Mouse (Mus musculus): ENCODE data around the gene Tenm4. TPM values are rescaled to one million over a fixed set of nuclear protein-coding genes. Genes with fewer than 3 reads are reported as not detected.
A peak's percentile ranks its signal among the peaks of the same experiment; 100 is the strongest.

Tenm4 gene
- polyA plus RNA-seq, 2 experiments: 12.7 to 37.4 TPM

DNA sequence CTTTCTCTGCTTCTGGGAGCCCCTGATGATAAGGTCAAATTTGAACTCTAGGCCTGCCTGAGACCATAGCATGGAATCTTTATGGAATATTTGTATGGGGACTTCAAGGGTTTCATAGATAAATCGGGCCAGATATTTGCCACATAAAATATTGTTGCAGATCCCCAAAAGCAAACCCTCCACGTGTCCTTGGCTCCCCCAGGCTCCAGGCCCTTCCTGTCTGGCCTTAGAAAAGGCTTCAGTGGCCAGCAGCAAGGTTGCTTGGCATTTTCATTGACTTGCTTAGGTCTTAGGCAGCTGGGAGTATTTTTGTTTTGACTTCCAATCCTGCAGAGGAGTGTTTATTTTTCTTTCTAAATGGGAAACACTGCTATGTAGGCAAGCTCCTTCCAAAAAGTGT lies 477.6 kb downstream of the Tenm4 start:
- Histone ChIP-seq H3K9me3 (ENCODE audit: control insufficient read depth, low read length) (no peaks in the 10 kb centered on the region), H3K27ac (replicated peaks; ENCODE audit: low read depth, low read length) (no peak overlapping the region), H3K36me3 (ENCODE audit: control insufficient read depth, insufficient read depth, low read length) (no peaks in the 10 kb centered on the region), H3K4me2 (replicated peaks; ENCODE audit: low read depth, low read length, severe bottlenecking) (no peak overlapping the region), H3K9ac (ENCODE audit: low read depth, low read length, severe bottlenecking) (no peak overlapping the region), H3K4me3 (replicated peaks; ENCODE audit: low read length) (no peak overlapping the region), H3K4me1 (ENCODE audit: control insufficient read depth, insufficient read depth, low read length) (peaks cover 54% of the 10 kb centered on the region), H3K27me3 (ENCODE audit: control insufficient read depth, insufficient read depth, low read length) (no peaks in the 10 kb centered on the region)
- 54% methylated on average over 2 of the region's 2 CpGs for whole genome bisulfite sequencing
- no peak for TF ChIP-seq POLR2A (IDR thresholded peaks at IDR 0.05; ENCODE audit: borderline replicate concordance, extremely low read depth, insufficient read depth, insufficient read length)
- ATAC-seq (ENCODE audit: low FRiP score, low read depth): no peak
- DNase-seq (ENCODE audit: low spot score): no peak

DNA sequence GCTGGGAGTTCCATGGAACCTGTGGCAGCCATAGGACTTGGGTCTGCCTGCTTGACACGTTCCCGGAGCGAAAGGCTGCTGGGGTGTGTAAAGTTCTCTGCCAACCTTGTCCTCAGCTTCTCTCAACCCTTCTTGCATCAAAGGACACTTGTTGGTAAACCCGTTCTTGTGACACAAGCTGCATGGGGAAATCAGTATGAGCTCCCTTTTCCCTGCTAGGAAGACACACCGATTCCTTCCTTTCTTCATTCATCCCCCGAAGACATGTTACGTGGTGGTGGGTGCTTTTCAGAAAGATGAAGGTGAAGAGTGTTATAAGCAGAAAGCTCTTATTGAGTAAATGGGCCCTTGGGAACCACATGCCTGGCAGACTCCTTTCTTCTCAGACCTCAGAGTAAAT lies 478.1 kb downstream of the Tenm4 start:
- WGBS: 79% methylated on average over 7 of the region's 7 CpGs
- H3K9me3 ChIP-seq (ENCODE audit: control insufficient read depth, low read length): no peaks in the 10 kb centered on the region
- no peaks in the 10 kb centered on the region for H3K36me3 ChIP-seq (ENCODE audit: control insufficient read depth, insufficient read depth, low read length)
- no peak overlapping the region for H3K4me2 ChIP-seq (replicated peaks; ENCODE audit: low read depth, low read length, severe bottlenecking)
- peaks cover 50% of the 10 kb centered on the region for H3K4me1 ChIP-seq (ENCODE audit: control insufficient read depth, insufficient read depth, low read length)
- ATAC-seq (ENCODE audit: low FRiP score, low read depth): no peak
- H3K27ac ChIP-seq (replicated peaks; ENCODE audit: low read depth, low read length): no peak overlapping the region
- H3K4me3 ChIP-seq (replicated peaks; ENCODE audit: low read length): no peak overlapping the region
- H3K9ac ChIP-seq (ENCODE audit: low read depth, low read length, severe bottlenecking): no peak overlapping the region
- TF ChIP-seq POLR2A (IDR thresholded peaks at IDR 0.05; ENCODE audit: borderline replicate concordance, extremely low read depth, insufficient read depth, insufficient read length): no peak
- H3K27me3 ChIP-seq (ENCODE audit: control insufficient read depth, insufficient read depth, low read length): no peaks in the 10 kb centered on the region
- no peak for DNase-seq (ENCODE audit: low spot score)

DNA sequence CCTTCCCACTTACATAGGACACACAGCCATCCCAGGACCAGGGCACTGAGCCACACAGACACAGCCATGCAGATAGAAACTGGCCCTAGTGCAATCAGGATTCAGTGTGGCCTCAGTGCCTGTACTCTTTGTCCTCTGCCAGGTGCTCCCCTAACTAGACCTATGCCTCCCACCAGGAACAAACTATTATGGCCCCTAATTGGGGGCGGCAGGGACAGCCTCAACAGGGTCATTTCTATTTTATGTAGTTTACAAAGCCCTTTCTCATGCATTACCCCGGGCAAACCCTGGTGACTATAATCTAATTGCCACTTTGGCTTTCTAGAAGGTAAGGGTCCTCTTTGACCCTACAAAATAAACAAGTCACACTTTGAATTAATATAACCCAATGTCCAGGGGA lies 479.4 kb downstream of the Tenm4 start:
- no peaks in the 10 kb centered on the region for H3K27me3 ChIP-seq (ENCODE audit: control insufficient read depth, insufficient read depth, low read length)
- no peak overlapping the region for H3K27ac ChIP-seq (replicated peaks; ENCODE audit: low read depth, low read length)
- no peak overlapping the region for H3K4me3 ChIP-seq (replicated peaks; ENCODE audit: low read length)
- H3K36me3 ChIP-seq (ENCODE audit: control insufficient read depth, insufficient read depth, low read length): no peaks in the 10 kb centered on the region
- DNase-seq (ENCODE audit: low spot score) (no peak), ATAC-seq (ENCODE audit: low FRiP score, low read depth) (no peak)
- 19% methylated on average over 2 of the region's 2 CpGs for WGBS
- H3K9ac ChIP-seq (ENCODE audit: low read depth, low read length, severe bottlenecking): no peak overlapping the region
- H3K4me1 ChIP-seq (ENCODE audit: control insufficient read depth, insufficient read depth, low read length): peaks cover 46% of the 10 kb centered on the region
- TF ChIP-seq POLR2A (IDR thresholded peaks at IDR 0.05; ENCODE audit: borderline replicate concordance, extremely low read depth, insufficient read depth, insufficient read length): no peak
- H3K4me2 ChIP-seq (replicated peaks; ENCODE audit: low read depth, low read length, severe bottlenecking): no peak overlapping the region
- no peaks in the 10 kb centered on the region for H3K9me3 ChIP-seq (ENCODE audit: control insufficient read depth, low read length)

- Histone ChIP-seq H3K9me3 (ENCODE audit: control insufficient read depth, low read length) (no peaks in the 10 kb centered on the region), H3K4me2 (replicated peaks; ENCODE audit: low read depth, low read length, severe bottlenecking) (no peak overlapping the region), H3K27me3 (ENCODE audit: control insufficient read depth, insufficient read depth, low read length) (no peaks in the 10 kb centered on the region), H3K4me3 (replicated peaks; ENCODE audit: low read length) (no peak overlapping the region), H3K36me3 (ENCODE audit: control insufficient read depth, insufficient read depth, low read length) (no peaks in the 10 kb centered on the region), H3K9ac (ENCODE audit: low read depth, low read length, severe bottlenecking) (peak overlapping the region; percentile 8; the same call in 1 of the 2 replicates), H3K27ac (replicated peaks; ENCODE audit: low read depth, low read length) (0 out of 2 replicates have a peak overlapping the region, but pooled peaks have one; percentile 6), H3K4me1 (ENCODE audit: control insufficient read depth, insufficient read depth, low read length) (peaks cover 44% of the 10 kb centered on the region)
- ATAC-seq (ENCODE audit: low FRiP score, low read depth): no peak
- TF ChIP-seq POLR2A (IDR thresholded peaks at IDR 0.05; ENCODE audit: borderline replicate concordance, extremely low read depth, insufficient read depth, insufficient read length): no peak
- no peak for DNase-seq (ENCODE audit: low spot score)
- WGBS: 14% methylated on average over 6 of the region's 6 CpGs
Observed at GRCm38 (mm10) chr7:96651055-96651454, 480.0 kb downstream of the Tenm4 start.

GRCm38 (mm10) chr7:96651626-96652341 lies 480.7 kb downstream of the Tenm4 start:
- peak overlapping the region; percentile 8; the same call in 1 of the 2 replicates for H3K9ac ChIP-seq (ENCODE audit: low read depth, low read length, severe bottlenecking)
- H3K4me3 ChIP-seq (replicated peaks; ENCODE audit: low read length): no peak overlapping the region
- no peak for TF ChIP-seq POLR2A (IDR thresholded peaks at IDR 0.05; ENCODE audit: borderline replicate concordance, extremely low read depth, insufficient read depth, insufficient read length)
- H3K27me3 ChIP-seq (ENCODE audit: control insufficient read depth, insufficient read depth, low read length): no peaks in the 10 kb centered on the region
- no peak overlapping the region for H3K4me2 ChIP-seq (replicated peaks; ENCODE audit: low read depth, low read length, severe bottlenecking)
- no peaks in the 10 kb centered on the region for H3K9me3 ChIP-seq (ENCODE audit: control insufficient read depth, low read length)
- H3K27ac ChIP-seq (replicated peaks; ENCODE audit: low read depth, low read length): peak overlapping the region; percentile 11; the same call in 1 of the 2 replicates
- no peak for ATAC-seq (ENCODE audit: low FRiP score, low read depth)
- DNase-seq (ENCODE audit: low spot score): no peak
- H3K36me3 ChIP-seq (ENCODE audit: control insufficient read depth, insufficient read depth, low read length): no peaks in the 10 kb centered on the region
- WGBS: 13% methylated on average over 6 of the region's 6 CpGs
- peaks cover 52% of the 10 kb centered on the region for H3K4me1 ChIP-seq (ENCODE audit: control insufficient read depth, insufficient read depth, low read length)

Measured in limb, embryonic 14.5 days (tissue).